Mouse (Mus musculus): ENCODE results near the gene Rnf135.

GRCm38 (mm10) chr11:80190280-80190679 lies 6.6 kb downstream of the Rnf135 start:
- TF ChIP-seq POLR2A (IDR thresholded peaks at IDR 0.05; ENCODE audit: insufficient read length, low read depth) (no peak), TCF12 (IDR thresholded peaks at IDR 0.05; ENCODE audit: insufficient read depth, poor library complexity, severe bottlenecking) (no peak), TCF3 (IDR thresholded peaks at IDR 0.05; ENCODE audit: insufficient read length, low read depth) (no peak), USF1 (IDR thresholded peaks at IDR 0.05; ENCODE audit: low read depth) (no peak), MAX (IDR thresholded peaks at IDR 0.05; ENCODE audit: low read depth) (no peak)
